Mouse (Mus musculus) thymus, adult 2 months (tissue): ENCODE measurements at regions not wholly inside any gene's neighbourhood (a gene's known extent, or its start where the extent isn't known, plus 50 kb on each side); places are given as distances from the start of the nearest gene placed in this dataset.

Experiments
- CTCF ChIP-seq: fragments of 200-500 bp; IDR thresholded peaks from 2 replicates; pipeline ENCODE4 v1.5.1; 2012; ENCODE audit warnings: mild to moderate bottlenecking, control low read depth, low read length, moderate library complexity, borderline replicate concordance; ENCODE audit not compliant: control insufficient read depth, poor library complexity, insufficient read depth; ENCODE audit errors: extremely low read depth
- POLR2A ChIP-seq: fragments of 200-500 bp; IDR thresholded peaks from 2 replicates; pipeline ENCODE4 v1.6.1; 2012; ENCODE audit warnings: mild to moderate bottlenecking, low read length, control low read depth, moderate library complexity; ENCODE audit not compliant: control insufficient read depth, poor library complexity, insufficient read depth; ENCODE audit errors: extremely low read depth

GRCm38 (mm10) chr14:14520195-14520594 lies 119.1 kb downstream of the Olfr721-ps1 start:
- TF ChIP-seq CTCF (no peak), POLR2A (no peak)
